Mouse (Mus musculus): Measurements from ENCODE around the gene Smok2a. TPM values are rescaled to one million over a fixed set of nuclear protein-coding genes. Genes with fewer than 3 reads are reported as not detected.
A peak's percentile ranks its signal among the peaks of the same experiment; 100 is the strongest.
"Not testable (repeated sequence)": the region's sequence is repeated elsewhere in the genome, so short reads cannot be mapped to it uniquely, and the experiment has no call there.

Gene Smok2a
- not detected in 2 replicates for polyA plus RNA-seq (2014; fragmentation: Nextera tagmentation; extraction: Ambion mirVana)

DNA sequence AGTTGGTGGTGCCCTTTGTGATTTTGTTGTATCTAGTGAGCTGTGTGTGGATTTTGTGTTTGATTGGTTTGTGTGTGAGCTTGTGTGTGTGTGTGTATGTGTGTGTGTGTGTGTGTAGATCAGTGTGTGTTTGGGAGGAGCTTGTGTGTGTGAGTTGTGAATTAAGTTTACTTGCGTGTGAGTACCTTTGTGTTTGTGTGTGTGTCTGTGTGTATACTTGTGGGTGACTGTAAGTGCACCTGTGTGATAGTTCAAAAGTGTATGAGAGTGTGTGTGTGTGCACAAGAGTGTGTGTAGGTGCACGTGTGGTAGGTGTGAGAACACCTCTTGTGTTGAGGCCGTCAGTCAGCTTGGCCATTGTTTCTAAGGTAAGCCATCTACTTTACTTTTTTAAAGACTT lies at the start of gene Smok2a:
Smok2a (plus strand) TSS at position 301 of the 400 bp plus-strand sequence.
- Histone ChIP-seq H3K4me2 (replicated peaks; ENCODE audit: low read depth, low read length) (no peak within 1 kb of the TSS), H3K4me1 (ENCODE audit: control insufficient read depth, insufficient read depth, low read length) (no peaks in the 10 kb centered on the region), H3K9ac (ENCODE audit: low read depth, low read length) (no peak within 1 kb of the TSS), H3K27me3 (ENCODE audit: control insufficient read depth, insufficient read depth, low read length) (no peaks in the 10 kb centered on the region), H3K9me3 (ENCODE audit: control insufficient read depth, low read length) (peaks cover 62% of the 10 kb centered on the region), H3K27ac (ENCODE audit: low read depth, low read length) (no peak within 1 kb of the TSS), H3K36me3 (ENCODE audit: control insufficient read depth, insufficient read depth, low read length) (no peaks in the 10 kb centered on the region), H3K4me3 (ENCODE audit: low read length) (no peak within 1 kb of the TSS)
- WGBS: 84% methylated on average over 3 of the region's 3 CpGs
- no peak for ATAC-seq (ENCODE audit: low FRiP score, low TSS enrichment)

DNA sequence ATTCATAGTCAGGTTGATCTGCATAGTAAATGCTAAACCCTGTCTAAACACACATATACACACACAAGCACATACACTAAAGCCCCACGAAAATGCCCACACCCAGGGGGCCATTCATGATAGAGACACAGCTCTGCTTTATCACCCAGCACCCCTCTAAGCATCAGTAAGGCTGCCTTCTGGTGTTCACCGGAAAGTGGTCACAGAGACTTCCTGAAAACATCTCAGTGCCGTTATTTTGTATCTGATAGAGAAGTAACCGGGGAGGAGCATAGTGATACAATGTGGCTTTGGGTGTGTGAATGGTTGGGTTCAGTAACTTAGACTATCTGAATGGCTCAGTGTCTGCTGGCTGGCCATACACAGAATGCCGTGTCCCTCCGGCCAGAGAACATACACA lies 47.4 kb upstream of the Smok2a start:
- H3K4me3 ChIP-seq (ENCODE audit: low read length): not testable (repeated sequence)

DNA sequence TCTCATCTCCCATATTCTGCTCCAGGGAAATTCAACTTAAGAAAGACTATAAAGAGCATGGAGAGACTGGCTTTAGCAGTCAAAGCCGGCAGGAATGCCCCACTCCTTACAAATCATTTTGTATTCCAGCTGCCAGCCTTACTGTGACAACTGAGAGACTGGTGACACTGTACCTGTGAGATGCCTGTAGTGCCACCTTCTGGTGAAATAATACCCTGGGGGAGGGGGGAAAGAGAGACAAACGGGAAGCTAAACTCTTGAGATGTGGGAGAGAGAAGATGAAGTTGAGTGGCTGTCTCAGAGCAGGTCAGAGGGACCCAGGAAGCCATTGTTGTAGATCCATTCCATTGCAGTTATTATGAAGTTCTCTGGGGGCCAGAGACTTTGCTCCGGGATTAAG lies 47.0 kb upstream of the Smok2a start:
- not testable (repeated sequence) for H3K9ac ChIP-seq (ENCODE audit: low read depth, low read length); H3K27me3 ChIP-seq (ENCODE audit: control insufficient read depth, insufficient read depth, low read length); H3K36me3 ChIP-seq (ENCODE audit: control insufficient read depth, insufficient read depth, low read length); H3K4me1 ChIP-seq (ENCODE audit: control insufficient read depth, insufficient read depth, low read length); H3K27ac ChIP-seq (ENCODE audit: low read depth, low read length); H3K4me3 ChIP-seq (ENCODE audit: low read length); ATAC-seq (ENCODE audit: low FRiP score, low TSS enrichment); H3K9me3 ChIP-seq (ENCODE audit: control insufficient read depth, low read length); H3K4me2 ChIP-seq (replicated peaks; ENCODE audit: low read depth, low read length)
- 65% methylated on average over 1 of the region's 3 CpGs for WGBS

More for the DNA sequence above, 47.4 kb upstream of the Smok2a start:
- not testable (repeated sequence) for H3K9me3 ChIP-seq (ENCODE audit: control insufficient read depth, low read length); ATAC-seq (ENCODE audit: low FRiP score, low TSS enrichment); H3K27ac ChIP-seq (ENCODE audit: low read depth, low read length); H3K9ac ChIP-seq (ENCODE audit: low read depth, low read length); H3K36me3 ChIP-seq (ENCODE audit: control insufficient read depth, insufficient read depth, low read length); H3K4me1 ChIP-seq (ENCODE audit: control insufficient read depth, insufficient read depth, low read length); H3K27me3 ChIP-seq (ENCODE audit: control insufficient read depth, insufficient read depth, low read length); H3K4me2 ChIP-seq (replicated peaks; ENCODE audit: low read depth, low read length)
- 81% methylated on average over 6 of the region's 6 CpGs for WGBS

DNA sequence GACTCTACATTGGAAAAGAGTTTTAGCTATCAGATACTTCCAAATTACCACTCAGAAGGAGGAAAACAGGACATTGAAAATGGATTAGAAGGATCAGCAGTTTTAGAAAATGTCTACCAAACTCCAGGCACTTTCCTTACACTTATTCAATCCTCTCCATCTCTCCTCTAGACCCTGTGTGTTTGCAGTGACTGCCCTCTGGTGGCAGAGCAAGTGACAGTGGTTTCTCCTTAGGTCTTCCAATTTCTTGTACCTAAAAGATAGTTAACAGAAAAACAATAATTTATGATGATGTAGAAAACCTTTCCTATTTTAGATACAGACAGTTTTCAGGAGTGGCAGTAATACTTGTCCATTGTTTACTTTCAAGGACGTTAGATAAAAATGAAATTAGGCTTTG lies 45.4 kb upstream of the Smok2a start:
- H3K9ac ChIP-seq (ENCODE audit: low read depth, low read length); H3K27ac ChIP-seq (ENCODE audit: low read depth, low read length); H3K27me3 ChIP-seq (ENCODE audit: control insufficient read depth, insufficient read depth, low read length); H3K4me3 ChIP-seq (ENCODE audit: low read length); H3K4me1 ChIP-seq (ENCODE audit: control insufficient read depth, insufficient read depth, low read length); H3K4me2 ChIP-seq (replicated peaks; ENCODE audit: low read depth, low read length); H3K36me3 ChIP-seq (ENCODE audit: control insufficient read depth, insufficient read depth, low read length); H3K9me3 ChIP-seq (ENCODE audit: control insufficient read depth, low read length); ATAC-seq (ENCODE audit: low FRiP score, low TSS enrichment): not testable (repeated sequence)
- WGBS: no CpG with 5 or more reads among the region's 1 CpGs

DNA sequence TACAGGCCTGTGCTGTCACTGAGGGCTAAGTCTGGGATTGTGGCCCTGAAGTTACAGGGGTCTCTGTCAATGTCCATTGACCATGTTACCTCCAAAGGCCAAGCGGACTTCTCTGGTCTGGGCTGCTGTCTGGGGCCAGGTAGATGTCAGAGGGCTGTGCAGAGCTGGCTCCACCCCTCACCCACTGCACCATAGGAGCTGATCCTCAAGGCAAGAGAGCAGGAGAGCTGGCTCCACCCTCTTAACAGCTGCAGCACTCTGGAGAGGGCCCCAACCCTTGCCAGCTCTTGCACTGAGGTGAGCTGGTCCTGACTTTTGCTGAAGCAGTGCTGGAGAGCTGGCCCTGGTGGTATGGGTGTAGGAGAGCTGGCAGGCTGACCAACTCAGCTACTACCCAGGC lies 43.2 kb upstream of the Smok2a start:
- H3K36me3 ChIP-seq (ENCODE audit: control insufficient read depth, insufficient read depth, low read length); H3K9me3 ChIP-seq (ENCODE audit: control insufficient read depth, low read length); H3K27ac ChIP-seq (ENCODE audit: low read depth, low read length); H3K27me3 ChIP-seq (ENCODE audit: control insufficient read depth, insufficient read depth, low read length); H3K4me1 ChIP-seq (ENCODE audit: control insufficient read depth, insufficient read depth, low read length); H3K4me2 ChIP-seq (replicated peaks; ENCODE audit: low read depth, low read length); H3K4me3 ChIP-seq (ENCODE audit: low read length); H3K9ac ChIP-seq (ENCODE audit: low read depth, low read length): not testable (repeated sequence)
- 66% methylated on average over 1 of the region's 1 CpGs for WGBS
- ATAC-seq (ENCODE audit: low FRiP score, low TSS enrichment): peak; percentile 47; the same call in 1 of the 2 replicates

DNA sequence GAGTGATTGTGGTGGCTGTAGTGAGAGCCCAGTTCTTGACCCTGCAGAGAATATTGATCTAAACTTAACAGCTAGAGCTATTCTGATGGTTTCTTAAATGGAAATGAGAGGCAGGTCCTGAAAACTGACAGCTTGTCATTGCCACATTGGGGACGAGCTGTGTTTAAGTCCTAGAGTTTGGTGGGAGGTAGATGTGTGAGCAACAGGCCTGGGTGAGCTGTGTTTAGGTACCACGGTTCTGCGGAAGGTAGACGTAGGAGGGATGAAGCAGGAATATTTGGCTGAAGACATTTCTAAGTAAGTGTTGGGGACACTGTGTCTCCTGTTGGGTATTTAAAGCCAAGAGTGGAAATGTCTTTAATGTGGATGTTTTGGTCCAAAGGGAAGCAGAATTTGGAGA lies 42.0 kb upstream of the Smok2a start:
- H3K27ac ChIP-seq (ENCODE audit: low read depth, low read length); H3K4me2 ChIP-seq (replicated peaks; ENCODE audit: low read depth, low read length); H3K36me3 ChIP-seq (ENCODE audit: control insufficient read depth, insufficient read depth, low read length); H3K4me3 ChIP-seq (ENCODE audit: low read length); H3K9me3 ChIP-seq (ENCODE audit: control insufficient read depth, low read length); ATAC-seq (ENCODE audit: low FRiP score, low TSS enrichment); H3K4me1 ChIP-seq (ENCODE audit: control insufficient read depth, insufficient read depth, low read length); H3K9ac ChIP-seq (ENCODE audit: low read depth, low read length); H3K27me3 ChIP-seq (ENCODE audit: control insufficient read depth, insufficient read depth, low read length): not testable (repeated sequence)
- 92% methylated on average over 4 of the region's 4 CpGs for WGBS

DNA sequence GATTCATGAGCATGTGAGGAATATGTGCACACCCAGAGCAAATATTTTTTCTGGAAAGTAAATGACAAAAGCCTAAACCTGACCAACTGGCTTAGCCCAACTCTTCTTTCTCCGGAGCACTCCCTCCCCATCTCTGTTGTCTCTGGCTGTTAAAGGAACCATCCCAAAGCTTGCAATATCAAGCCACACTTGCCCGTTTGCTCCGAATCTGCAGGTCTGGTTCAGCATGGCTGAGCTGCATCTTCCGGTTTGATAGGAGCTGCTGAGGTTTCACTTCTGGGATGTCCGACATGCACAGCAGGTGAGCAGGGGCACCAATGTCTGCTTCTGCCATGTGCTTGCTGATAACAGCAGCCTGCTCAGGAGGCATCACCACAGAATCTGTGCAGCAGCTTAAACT lies 40.5 kb upstream of the Smok2a start:
- H3K36me3 ChIP-seq (ENCODE audit: control insufficient read depth, insufficient read depth, low read length); H3K27ac ChIP-seq (ENCODE audit: low read depth, low read length); H3K4me1 ChIP-seq (ENCODE audit: control insufficient read depth, insufficient read depth, low read length); H3K9ac ChIP-seq (ENCODE audit: low read depth, low read length); H3K4me2 ChIP-seq (replicated peaks; ENCODE audit: low read depth, low read length); ATAC-seq (ENCODE audit: low FRiP score, low TSS enrichment); H3K4me3 ChIP-seq (ENCODE audit: low read length); H3K27me3 ChIP-seq (ENCODE audit: control insufficient read depth, insufficient read depth, low read length): not testable (repeated sequence)
- H3K9me3 ChIP-seq (ENCODE audit: control insufficient read depth, low read length): peaks cover 10% of the 10 kb centered on the region
- WGBS: 92% methylated on average over 5 of the region's 5 CpGs

DNA sequence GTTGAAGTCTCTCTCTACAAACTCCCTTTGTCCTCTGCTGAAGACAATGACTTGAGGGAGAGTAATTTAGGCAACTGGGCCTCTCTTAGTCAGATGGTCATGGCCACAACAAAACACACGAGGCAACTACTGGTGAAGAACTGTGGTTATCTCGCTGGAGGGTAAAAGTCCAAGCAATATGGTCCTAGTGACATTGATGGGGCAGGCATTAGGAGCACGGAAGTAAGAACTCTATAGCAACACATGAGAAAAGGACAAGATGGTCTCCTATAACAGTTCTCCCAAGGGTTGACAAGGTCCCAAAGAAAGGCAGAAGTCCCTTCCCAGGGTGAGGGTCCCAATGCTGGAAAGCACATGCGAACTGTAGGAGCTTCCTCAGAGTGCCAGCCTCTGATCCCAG lies 38.3 kb upstream of the Smok2a start:
- H3K4me1 ChIP-seq (ENCODE audit: control insufficient read depth, insufficient read depth, low read length); ATAC-seq (ENCODE audit: low FRiP score, low TSS enrichment); H3K9ac ChIP-seq (ENCODE audit: low read depth, low read length); H3K4me2 ChIP-seq (replicated peaks; ENCODE audit: low read depth, low read length); H3K36me3 ChIP-seq (ENCODE audit: control insufficient read depth, insufficient read depth, low read length); H3K27ac ChIP-seq (ENCODE audit: low read depth, low read length); H3K4me3 ChIP-seq (ENCODE audit: low read length); H3K27me3 ChIP-seq (ENCODE audit: control insufficient read depth, insufficient read depth, low read length): not testable (repeated sequence)
- peaks cover 18% of the 10 kb centered on the region for H3K9me3 ChIP-seq (ENCODE audit: control insufficient read depth, low read length)
- 72% methylated on average over 2 of the region's 4 CpGs for WGBS

DNA sequence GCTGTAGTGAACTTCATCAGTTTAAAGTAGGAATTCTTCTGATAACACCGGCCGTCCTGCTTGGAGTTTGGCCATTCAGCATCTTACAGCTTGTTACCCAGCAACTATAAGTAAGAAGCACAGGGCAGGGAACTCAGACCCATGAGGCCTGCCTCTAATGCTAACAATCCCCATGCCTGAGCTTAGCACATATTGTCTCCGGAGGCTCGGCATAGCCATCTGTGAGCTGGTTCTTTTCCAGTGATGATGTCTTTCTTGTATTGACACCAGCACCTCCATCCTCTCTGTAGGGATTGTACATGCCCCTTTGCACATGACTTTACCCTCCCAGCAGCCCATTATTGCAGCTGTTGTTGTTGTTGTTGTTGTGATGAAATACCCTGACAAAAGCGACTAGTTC lies 36.5 kb upstream of the Smok2a start:
- ATAC-seq (ENCODE audit: low FRiP score, low TSS enrichment); H3K4me1 ChIP-seq (ENCODE audit: control insufficient read depth, insufficient read depth, low read length); H3K4me3 ChIP-seq (ENCODE audit: low read length); H3K4me2 ChIP-seq (replicated peaks; ENCODE audit: low read depth, low read length); H3K27me3 ChIP-seq (ENCODE audit: control insufficient read depth, insufficient read depth, low read length); H3K9ac ChIP-seq (ENCODE audit: low read depth, low read length); H3K36me3 ChIP-seq (ENCODE audit: control insufficient read depth, insufficient read depth, low read length); H3K27ac ChIP-seq (ENCODE audit: low read depth, low read length): not testable (repeated sequence)
- 93% methylated on average over 4 of the region's 5 CpGs for WGBS
- peaks cover 18% of the 10 kb centered on the region for H3K9me3 ChIP-seq (ENCODE audit: control insufficient read depth, low read length)

DNA sequence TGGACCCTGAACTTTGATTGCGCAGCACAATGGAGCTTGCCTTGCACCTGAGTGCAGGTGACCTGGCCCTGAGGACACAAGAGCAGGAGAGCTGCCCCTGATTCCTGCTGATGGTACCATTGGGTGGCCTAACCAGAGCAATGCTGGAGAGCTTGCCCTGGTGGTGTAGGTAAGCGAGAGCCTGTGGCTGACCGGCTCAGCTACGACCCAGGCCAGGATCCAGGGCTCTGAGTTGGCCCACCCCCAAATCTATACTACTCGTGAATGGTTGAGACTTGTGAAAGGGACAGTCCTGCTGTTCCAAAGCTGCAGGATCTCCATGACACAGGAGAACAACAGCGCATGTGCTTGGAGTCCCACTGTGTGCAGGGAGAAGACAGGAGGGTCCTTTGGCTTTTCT lies 34.4 kb upstream of the Smok2a start:
- H3K4me1 ChIP-seq (ENCODE audit: control insufficient read depth, insufficient read depth, low read length); H3K9ac ChIP-seq (ENCODE audit: low read depth, low read length); H3K36me3 ChIP-seq (ENCODE audit: control insufficient read depth, insufficient read depth, low read length); H3K4me2 ChIP-seq (replicated peaks; ENCODE audit: low read depth, low read length); H3K4me3 ChIP-seq (ENCODE audit: low read length); H3K27ac ChIP-seq (ENCODE audit: low read depth, low read length); ATAC-seq (ENCODE audit: low FRiP score, low TSS enrichment); H3K27me3 ChIP-seq (ENCODE audit: control insufficient read depth, insufficient read depth, low read length): not testable (repeated sequence)
- WGBS: 90% methylated on average over 6 of the region's 6 CpGs
- H3K9me3 ChIP-seq (ENCODE audit: control insufficient read depth, low read length): peaks cover 24% of the 10 kb centered on the region
